Mouse (Mus musculus): ENCODE data around the gene Naaa. TPM values are rescaled to one million over a fixed set of nuclear protein-coding genes. Genes with fewer than 3 reads are reported as not detected.

Gene Naaa
- polyA plus RNA-seq, 1 experiment from 2014 or later, result 8.5 TPM

DNA sequence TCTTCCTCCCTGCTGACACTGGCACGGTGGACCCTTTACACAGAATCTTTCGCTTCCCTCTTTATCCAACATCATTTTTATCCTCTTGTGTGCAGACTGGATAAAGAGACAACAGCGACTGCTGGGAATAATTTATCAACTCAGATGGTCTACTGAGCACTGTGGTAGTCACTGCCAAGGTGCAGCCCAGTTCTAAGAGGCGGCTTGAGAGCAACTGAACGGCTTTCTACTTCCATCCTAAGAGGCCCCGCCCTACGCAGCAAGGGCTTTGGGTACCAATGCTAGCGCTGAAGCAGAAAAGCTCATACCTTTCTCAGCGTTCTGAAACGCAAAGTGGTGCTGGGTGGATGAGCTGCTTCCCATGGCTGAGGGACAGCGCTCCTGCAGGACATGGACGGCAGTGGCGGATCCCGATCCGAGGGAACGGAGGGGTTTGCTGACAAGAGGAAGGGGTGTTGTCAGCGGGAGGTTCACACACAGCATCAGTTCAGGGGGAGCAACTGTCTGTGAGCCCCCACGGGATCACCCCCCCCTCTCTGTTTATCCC, 25.1 kb downstream of the Naaa start:
- Histone ChIP-seq H3K4me1 (0 out of 2 replicates have a peak, but pooled peaks cover 4% of the 10 kb centered on the region), H3K4me2 (replicated peaks) (peak overlapping the region; percentile 24; the same call in 1 of the 2 replicates), H3K27me3 (replicated peaks) (no peaks in the 10 kb centered on the region), H3K4me3 (no peak overlapping the region), H3K9me3 (no peaks in the 10 kb centered on the region), H3K9ac (no peak overlapping the region), H3K36me3 (no peaks in the 10 kb centered on the region), H3K27ac (no peak overlapping the region)
- 31% methylated on average over 18 of the region's 18 CpGs for WGBS
- ATAC-seq (ENCODE audit: low FRiP score, low read depth), result no peak

- Histone ChIP-seq H3K4me1 (0 out of 2 replicates have a peak, but pooled peaks cover 4% of the 10 kb centered on the region), H3K9me3 (no peaks in the 10 kb centered on the region), H3K36me3 (no peaks in the 10 kb centered on the region), H3K27me3 (replicated peaks) (no peaks in the 10 kb centered on the region), H3K4me3 (no peak overlapping the region), H3K27ac (no peak overlapping the region), H3K4me2 (replicated peaks) (no peak overlapping the region), H3K9ac (no peak overlapping the region)
- ATAC-seq (ENCODE audit: low FRiP score, low read depth), result no peak
- 93% methylated on average over 6 of the region's 6 CpGs for WGBS
These were observed 25.9 kb downstream of the Naaa start for GRCm38 (mm10) chr5:92252031-92252430.

- Histone ChIP-seq H3K9me3 (no peaks in the 10 kb centered on the region), H3K27me3 (replicated peaks) (no peaks in the 10 kb centered on the region), H3K27ac (no peak overlapping the region), H3K4me1 (0 out of 2 replicates have a peak, but pooled peaks cover 4% of the 10 kb centered on the region), H3K4me2 (replicated peaks) (no peak overlapping the region), H3K36me3 (no peaks in the 10 kb centered on the region), H3K4me3 (no peak overlapping the region), H3K9ac (no peak overlapping the region)
- 86% methylated on average over 11 of the region's 11 CpGs for WGBS
- ATAC-seq (ENCODE audit: low FRiP score, low read depth), result no peak
These were observed 29.4 kb downstream of the Naaa start for GRCm38 (mm10) chr5:92248614-92249013.

- no peak for ATAC-seq (ENCODE audit: low FRiP score, low read depth)
- H3K9ac ChIP-seq, result no peak overlapping the region
- H3K36me3 ChIP-seq, result no peaks in the 10 kb centered on the region
- H3K9me3 ChIP-seq, result no peaks in the 10 kb centered on the region
- WGBS, result 91% methylated on average over 9 of the region's 9 CpGs
- no peaks in the 10 kb centered on the region for H3K4me1 ChIP-seq
- H3K4me3 ChIP-seq, result no peak overlapping the region
- no peak overlapping the region for H3K4me2 ChIP-seq (replicated peaks)
- no peak overlapping the region for H3K27ac ChIP-seq
- H3K27me3 ChIP-seq (replicated peaks), result no peaks in the 10 kb centered on the region
These were observed 32.5 kb downstream of the Naaa start for GRCm38 (mm10) chr5:92245483-92245882.

DNA sequence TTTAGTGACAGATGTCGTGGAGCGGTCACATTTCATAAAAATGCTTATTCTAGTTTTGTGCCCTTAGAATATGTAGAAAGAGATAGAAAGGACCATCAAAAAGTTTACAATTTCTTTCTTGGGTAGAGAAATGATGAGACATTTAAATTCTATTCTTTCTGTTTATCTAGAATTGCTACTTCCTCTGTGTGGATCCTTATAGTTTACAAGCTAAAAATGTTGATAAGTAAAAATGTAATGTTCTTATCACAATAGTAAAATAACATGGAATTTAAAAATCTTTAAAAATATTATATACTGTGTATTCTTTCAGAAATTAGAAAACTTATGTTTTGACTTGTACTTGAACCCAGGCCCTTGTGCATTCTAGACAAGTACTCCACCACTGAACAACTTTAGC, 33.1 kb downstream of the Naaa start:
- Histone ChIP-seq H3K9ac (no peak overlapping the region), H3K4me2 (replicated peaks) (no peak overlapping the region), H3K36me3 (no peaks in the 10 kb centered on the region), H3K27me3 (replicated peaks) (no peaks in the 10 kb centered on the region), H3K9me3 (no peaks in the 10 kb centered on the region), H3K27ac (no peak overlapping the region), H3K4me3 (no peak overlapping the region), H3K4me1 (no peaks in the 10 kb centered on the region)
- no peak for ATAC-seq (ENCODE audit: low FRiP score, low read depth)
- WGBS, result 100% methylated on average over 2 of the region's 2 CpGs

DNA sequence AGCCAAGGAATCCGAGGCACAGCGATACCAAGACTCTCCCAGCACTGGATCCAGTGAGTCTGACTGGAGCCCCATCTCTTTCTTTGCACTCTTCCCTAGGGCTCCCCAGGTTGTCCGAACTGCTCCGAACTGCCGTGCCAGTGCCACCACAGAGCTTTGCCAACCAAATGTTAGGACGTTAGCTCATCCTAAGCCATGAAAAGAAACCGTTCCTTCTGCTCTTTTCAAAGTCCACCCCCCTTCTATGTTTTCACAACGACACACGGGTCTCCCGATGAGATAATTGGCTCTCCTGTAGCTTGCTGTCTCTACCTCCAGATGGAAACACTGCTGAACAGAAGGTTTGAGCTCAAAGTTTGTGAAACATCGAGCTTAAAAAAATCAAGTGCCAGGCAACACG, 37.2 kb downstream of the Naaa start:
- no peak overlapping the region for H3K9ac ChIP-seq
- H3K4me3 ChIP-seq, result no peak overlapping the region
- no peaks in the 10 kb centered on the region for H3K9me3 ChIP-seq
- H3K27me3 ChIP-seq (replicated peaks), result no peaks in the 10 kb centered on the region
- H3K27ac ChIP-seq, result no peak overlapping the region
- H3K4me1 ChIP-seq, result no peaks in the 10 kb centered on the region
- ATAC-seq (ENCODE audit: low FRiP score, low read depth), result no peak
- 93% methylated on average over 12 of the region's 12 CpGs for WGBS
- H3K4me2 ChIP-seq (replicated peaks), result no peak overlapping the region
- H3K36me3 ChIP-seq, result no peaks in the 10 kb centered on the region

GRCm38 (mm10) chr5:92239333-92240232, 38.4 kb downstream of the Naaa start:
- peak; percentile 58 for ATAC-seq (ENCODE audit: low FRiP score, low read depth)
- no peaks in the 10 kb centered on the region for H3K27me3 ChIP-seq (replicated peaks)
- H3K36me3 ChIP-seq, result no peaks in the 10 kb centered on the region
- H3K4me2 ChIP-seq (replicated peaks), result peak overlapping the region; percentile 3; the same call in 1 of the 2 replicates
- 50% methylated on average over 29 of the region's 29 CpGs for WGBS
- H3K9ac ChIP-seq, result no peak overlapping the region
- H3K27ac ChIP-seq, result no peak overlapping the region
- H3K9me3 ChIP-seq, result no peaks in the 10 kb centered on the region
- H3K4me3 ChIP-seq, result no peak overlapping the region
- H3K4me1 ChIP-seq, result no peaks in the 10 kb centered on the region

DNA sequence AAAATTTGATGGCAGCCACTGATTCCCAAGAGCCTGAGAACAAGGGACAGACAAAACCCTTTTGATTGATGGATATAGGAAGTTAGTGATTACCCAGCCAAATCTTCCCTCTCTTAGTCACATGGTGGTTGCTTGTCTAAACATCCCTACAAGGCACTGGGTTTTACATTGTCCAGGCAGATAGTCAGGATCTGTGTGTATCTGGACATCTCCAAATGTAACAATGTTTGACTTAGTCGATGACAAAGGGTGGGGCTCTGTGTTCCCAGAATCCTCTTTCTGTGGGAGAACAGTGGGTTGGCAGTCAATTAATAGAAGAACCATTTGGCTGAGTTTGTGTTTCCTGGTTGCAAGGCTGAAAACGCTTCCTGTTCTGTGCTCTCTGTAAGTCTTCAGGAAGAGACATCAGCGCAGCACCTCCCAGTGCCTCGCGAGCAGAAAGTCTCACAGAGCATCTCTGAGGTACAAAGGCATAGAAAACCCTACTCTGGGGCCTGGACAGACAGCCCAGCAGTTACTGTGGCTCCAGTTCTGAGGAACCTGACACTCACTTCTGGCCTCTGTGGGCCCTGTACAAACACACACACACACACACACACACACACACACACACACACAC, 42.9 kb downstream of the Naaa start:
- H3K9me3 ChIP-seq, result no peaks in the 10 kb centered on the region
- H3K9ac ChIP-seq, result no peak overlapping the region
- H3K4me1 ChIP-seq, result no peaks in the 10 kb centered on the region
- H3K36me3 ChIP-seq, result no peaks in the 10 kb centered on the region
- H3K27ac ChIP-seq, result no peak overlapping the region
- no peaks in the 10 kb centered on the region for H3K27me3 ChIP-seq (replicated peaks)
- H3K4me2 ChIP-seq (replicated peaks), result no peak overlapping the region
- H3K4me3 ChIP-seq, result no peak overlapping the region
- no peak for ATAC-seq (ENCODE audit: low FRiP score, low read depth)
- 74% methylated on average over 5 of the region's 5 CpGs for WGBS

DNA sequence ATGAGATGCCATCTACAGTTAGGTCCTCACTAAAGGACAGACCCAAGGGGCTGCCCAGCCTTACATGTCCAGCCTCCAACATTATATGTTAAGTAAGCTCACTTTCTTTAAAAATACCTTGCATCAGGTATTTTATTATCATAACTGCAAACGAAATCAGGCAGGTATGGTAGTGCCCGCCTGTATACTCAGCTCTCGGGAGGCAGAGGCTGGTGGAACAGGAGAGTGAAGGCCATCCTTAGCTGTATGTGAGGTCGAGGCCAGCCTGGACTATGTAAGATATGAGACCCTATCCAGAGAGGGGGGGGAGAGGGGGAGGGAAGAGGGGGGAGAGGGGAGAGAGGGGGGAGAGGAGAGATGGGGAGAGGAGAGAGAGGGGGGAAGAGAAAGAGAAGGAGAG, 44.6 kb downstream of the Naaa start:
- Histone ChIP-seq H3K4me2 (replicated peaks) (no peak overlapping the region), H3K4me1 (no peaks in the 10 kb centered on the region), H3K9ac (no peak overlapping the region), H3K27me3 (replicated peaks) (no peaks in the 10 kb centered on the region), H3K36me3 (no peaks in the 10 kb centered on the region), H3K9me3 (no peaks in the 10 kb centered on the region), H3K4me3 (no peak overlapping the region), H3K27ac (no peak overlapping the region)
- ATAC-seq (ENCODE audit: low FRiP score, low read depth), result no peak
- WGBS, result 79% methylated on average over 4 of the region's 4 CpGs

DNA sequence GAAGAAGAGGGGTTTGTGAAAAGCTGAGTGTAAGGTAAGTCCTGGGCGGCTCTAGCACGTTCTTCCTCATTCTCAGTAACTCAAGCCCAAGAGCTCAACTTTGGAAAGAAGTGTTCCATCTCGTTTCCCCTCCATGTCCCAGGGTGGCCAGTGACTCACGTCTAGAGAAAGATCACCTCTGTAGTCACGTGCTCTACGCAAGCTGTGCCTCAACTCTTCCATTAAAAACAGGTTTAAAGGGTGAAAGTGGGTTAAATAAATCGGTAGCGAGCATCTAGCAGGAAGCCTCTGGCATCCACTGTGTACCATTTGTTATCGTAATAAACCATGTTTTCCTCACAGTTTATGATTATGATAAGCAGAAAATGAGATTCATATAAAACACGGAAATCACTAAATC, 46.1 kb downstream of the Naaa start:
- Histone ChIP-seq H3K36me3 (no peaks in the 10 kb centered on the region), H3K27ac (no peak overlapping the region), H3K27me3 (replicated peaks) (no peaks in the 10 kb centered on the region), H3K9me3 (no peaks in the 10 kb centered on the region), H3K9ac (no peak overlapping the region), H3K4me3 (no peak overlapping the region), H3K4me1 (no peaks in the 10 kb centered on the region), H3K4me2 (replicated peaks) (no peak overlapping the region)
- ATAC-seq (ENCODE audit: low FRiP score, low read depth), result no peak
- WGBS, result 86% methylated on average over 10 of the region's 10 CpGs

DNA sequence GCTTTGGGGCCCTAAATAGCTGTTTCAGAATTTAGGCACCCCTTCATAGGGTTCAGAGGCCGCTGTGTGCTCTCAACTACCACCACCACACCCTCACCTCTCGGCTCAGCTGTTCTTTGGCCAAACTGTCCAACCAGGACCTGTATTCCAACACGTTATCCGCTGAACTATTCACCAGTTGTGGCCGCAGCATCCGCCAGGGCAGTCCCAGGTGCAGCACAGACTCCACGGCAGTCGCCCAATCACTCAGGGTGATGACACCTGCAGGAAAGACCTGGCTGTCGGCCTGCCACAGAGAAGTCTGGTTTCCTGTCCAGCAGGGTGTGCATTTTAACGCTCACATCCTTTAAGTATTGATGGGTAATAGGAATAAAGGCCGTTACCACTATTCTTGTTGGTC, 47.7 kb downstream of the Naaa start:
- H3K27ac ChIP-seq, result no peak overlapping the region
- H3K4me1 ChIP-seq, result no peaks in the 10 kb centered on the region
- no peaks in the 10 kb centered on the region for H3K36me3 ChIP-seq
- H3K9me3 ChIP-seq, result no peaks in the 10 kb centered on the region
- H3K9ac ChIP-seq, result no peak overlapping the region
- WGBS, result 87% methylated on average over 11 of the region's 11 CpGs
- no peaks in the 10 kb centered on the region for H3K27me3 ChIP-seq (replicated peaks)
- H3K4me3 ChIP-seq, result no peak overlapping the region
- H3K4me2 ChIP-seq (replicated peaks), result no peak overlapping the region
- ATAC-seq (ENCODE audit: low FRiP score, low read depth), result no peak

GRCm38 (mm10) chr5:92229514-92229913, 48.5 kb downstream of the Naaa start:
- no peaks in the 10 kb centered on the region for H3K4me1 ChIP-seq
- H3K4me2 ChIP-seq (replicated peaks), result no peak overlapping the region
- ATAC-seq (ENCODE audit: low FRiP score, low read depth), result no peak
- no peaks in the 10 kb centered on the region for H3K9me3 ChIP-seq
- no peak overlapping the region for H3K9ac ChIP-seq
- H3K36me3 ChIP-seq, result no peaks in the 10 kb centered on the region
- 93% methylated on average over 3 of the region's 3 CpGs for WGBS
- H3K4me3 ChIP-seq, result no peak overlapping the region
- no peaks in the 10 kb centered on the region for H3K27me3 ChIP-seq (replicated peaks)
- no peak overlapping the region for H3K27ac ChIP-seq
